Mouse (Mus musculus) adipocyte (in vitro differentiated cells): Measurements from ENCODE around the gene Atf7ip.
A peak's percentile ranks its signal among the peaks of the same experiment; 100 is the strongest.

Source experiments
- DNase-seq: peaks from one replicate; pipeline ENCODE4 v3.0.0-alpha.2; 2016; ENCODE audit warnings: low spot score

The Atf7ip gene

GRCm38 (mm10) chr6:136553767-136554569, 48.0 kb downstream of the Atf7ip start:
- DNase-seq: peak; percentile 60

GRCm38 (mm10) chr6:136554774-136555522, 49.0 kb downstream of the Atf7ip start:
- DNase-seq: peak; percentile 87

- peak; percentile 71 for DNase-seq
Observed at GRCm38 (mm10) chr6:136555523-136555915, 49.6 kb downstream of the Atf7ip start.

DNA sequence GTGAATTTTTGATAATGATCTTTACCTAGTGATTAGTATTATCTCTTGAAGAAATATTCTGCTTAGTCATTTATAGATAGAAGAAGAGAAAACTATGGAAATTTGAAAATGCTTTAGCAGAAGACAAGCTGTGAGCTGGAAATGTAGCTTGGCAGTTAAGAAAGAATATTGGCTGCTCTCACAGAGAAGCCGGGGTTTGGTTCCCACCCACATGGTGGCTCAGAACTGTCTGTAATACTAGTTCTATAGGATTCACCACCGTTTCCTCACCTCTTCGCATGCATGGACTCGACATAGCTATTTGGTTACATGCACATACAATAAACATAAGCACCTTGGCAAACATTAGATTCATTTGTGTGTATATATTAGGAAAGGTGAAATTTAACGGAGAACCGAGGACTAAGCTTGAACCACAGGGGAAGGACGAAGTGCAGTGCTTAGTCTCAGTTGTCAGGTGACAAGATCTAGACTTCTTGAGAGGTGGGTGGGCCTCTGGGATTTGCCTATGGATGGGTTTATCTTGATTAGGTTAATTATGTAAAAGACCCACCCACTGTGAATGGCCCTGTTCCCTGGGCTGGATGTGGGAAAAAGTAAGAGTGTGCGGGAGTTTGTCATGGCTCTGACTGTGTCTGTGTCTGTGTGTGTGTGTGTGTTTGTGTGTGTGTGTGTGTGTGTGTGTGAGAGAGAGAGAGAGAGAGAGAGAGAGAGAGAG, 52.5 kb downstream of the Atf7ip start:
- DNase-seq: no peak

- no peak for DNase-seq
Observed at GRCm38 (mm10) chr6:136566002-136566401, 60.0 kb downstream of the Atf7ip start.

DNA sequence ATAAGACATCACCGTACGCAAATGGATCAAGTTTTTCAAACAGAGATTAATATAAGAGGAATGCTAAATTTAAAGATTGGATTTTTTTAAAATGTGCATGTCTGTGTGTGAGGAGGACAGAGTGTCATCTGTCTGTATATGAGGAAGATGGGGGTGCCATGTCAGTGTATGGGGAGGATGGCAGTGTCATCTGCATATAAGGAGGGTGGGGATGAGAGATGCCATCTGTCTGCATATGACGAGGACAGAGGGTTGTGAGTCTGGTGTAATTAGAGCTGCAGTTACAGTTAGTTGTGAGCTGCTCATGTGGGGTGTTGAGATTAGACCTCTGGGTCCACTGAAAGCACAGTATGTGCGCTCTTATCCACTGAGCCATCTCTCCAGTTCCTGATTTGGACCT, 84.8 kb downstream of the Atf7ip start:
- DNase-seq: no peak

GRCm38 (mm10) chr6:136594541-136594940, 88.6 kb downstream of the Atf7ip start:
- no peak for DNase-seq

DNA sequence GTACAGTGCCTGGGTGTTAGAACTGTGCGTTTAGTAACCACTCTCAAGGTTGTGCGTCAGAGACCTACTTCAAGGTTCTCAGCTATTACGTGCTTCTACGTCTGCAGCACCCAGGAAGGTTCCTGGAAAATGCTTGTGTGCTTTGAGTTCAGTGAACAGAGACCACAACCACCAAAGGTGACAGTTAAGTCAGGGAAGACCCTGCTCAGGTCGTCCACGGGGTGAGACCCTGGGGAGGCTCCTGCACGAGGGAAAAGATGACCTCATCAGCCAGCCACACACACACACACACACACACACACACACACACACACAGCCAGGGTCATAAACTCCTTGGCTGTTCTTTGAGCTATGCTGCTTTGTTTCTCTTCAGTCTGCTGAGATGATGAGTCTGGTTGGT, 96.6 kb downstream of the Atf7ip start:
- DNase-seq: no peak

GRCm38 (mm10) chr6:136611351-136612215, 105.6 kb downstream of the Atf7ip start:
- no peak for DNase-seq

DNA sequence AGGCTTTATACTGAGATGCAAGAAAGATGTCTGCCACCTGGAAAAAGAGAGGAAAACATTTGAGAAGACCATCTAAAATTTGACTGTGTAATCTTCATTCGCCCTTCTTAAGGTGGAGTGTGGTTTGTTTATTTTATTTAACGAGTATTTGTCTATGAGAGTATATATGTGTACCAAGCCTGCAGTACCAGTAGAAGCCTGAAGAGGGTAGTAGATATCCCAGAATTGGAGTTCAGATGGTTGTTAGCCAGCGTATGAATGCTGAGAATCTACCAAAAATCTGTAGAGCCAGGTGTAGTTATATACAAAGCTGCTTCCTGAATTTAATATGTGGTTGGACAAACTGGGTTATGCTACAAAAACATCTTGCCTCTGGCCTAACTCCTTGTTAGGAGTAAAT, 106.3 kb downstream of the Atf7ip start:
- DNase-seq: peak; percentile 8

DNA sequence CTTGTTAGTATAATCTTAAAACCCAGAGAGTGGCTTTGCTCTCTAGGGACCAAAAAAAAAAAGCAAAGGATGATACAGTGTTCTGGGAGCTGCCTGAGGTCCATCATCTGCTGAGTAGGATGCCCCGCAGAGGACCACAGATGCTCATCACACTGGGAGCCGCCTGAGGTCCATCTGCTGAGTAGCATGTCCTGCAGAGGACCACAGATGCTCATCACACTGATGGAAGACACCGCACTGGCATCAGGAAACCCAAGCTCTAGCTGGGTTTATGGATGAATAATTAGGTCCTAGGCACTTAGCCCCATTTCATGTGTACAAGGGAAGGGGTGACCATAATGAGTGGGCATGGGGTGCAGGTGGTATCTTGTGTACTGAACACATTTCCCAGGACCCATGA, 108.2 kb downstream of the Atf7ip start:
- DNase-seq: no peak

GRCm38 (mm10) chr6:136620361-136621139, 114.6 kb downstream of the Atf7ip start:
- DNase-seq: peak; percentile 97

DNA sequence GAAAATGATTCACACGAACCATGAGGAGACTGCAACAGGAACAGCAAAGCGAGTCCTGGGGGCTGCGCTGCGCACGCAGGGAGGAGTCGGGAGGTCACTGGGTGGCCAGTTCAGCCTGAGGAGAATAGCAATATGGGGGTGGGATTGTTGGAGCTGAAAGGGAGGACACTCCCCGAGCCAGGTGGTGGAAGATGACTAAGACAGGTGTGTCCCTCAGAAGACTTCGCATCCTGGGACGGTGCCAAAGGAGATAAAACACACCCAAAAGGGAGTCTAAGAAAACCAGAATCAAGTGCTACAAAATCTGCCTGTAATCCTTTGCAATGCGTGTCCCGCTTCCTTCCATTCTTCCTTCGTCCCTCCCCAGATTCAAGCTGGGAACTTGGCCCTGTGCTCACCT, 119.5 kb downstream of the Atf7ip start:
- DNase-seq: no peak

- DNase-seq: no peak
Observed at GRCm38 (mm10) chr6:136629639-136630038, 123.7 kb downstream of the Atf7ip start.

DNA sequence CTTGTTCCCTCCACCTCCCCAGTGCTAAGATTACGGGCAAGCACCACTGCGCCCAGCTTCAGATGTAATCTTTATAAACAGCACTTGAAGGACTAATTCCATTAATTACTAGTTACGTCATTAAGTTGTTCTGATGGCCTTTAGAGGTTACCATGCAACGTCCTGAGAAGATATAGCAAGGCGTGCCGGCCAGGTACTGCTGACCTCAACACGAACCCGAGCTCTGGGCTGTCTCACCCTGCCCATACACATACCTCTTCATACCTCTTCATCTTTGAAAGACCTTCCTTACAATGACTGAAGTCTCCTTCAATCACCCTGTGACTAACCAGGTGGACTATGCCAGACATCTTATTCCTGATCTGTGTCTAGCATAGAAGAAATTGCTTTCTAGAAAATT, 125.6 kb downstream of the Atf7ip start:
- no peak for DNase-seq

GRCm38 (mm10) chr6:136631945-136632534, 126.1 kb downstream of the Atf7ip start:
- no peak for DNase-seq

GRCm38 (mm10) chr6:136633154-136633553, 127.2 kb downstream of the Atf7ip start:
- no peak for DNase-seq

- DNase-seq: no peak
Observed at GRCm38 (mm10) chr6:136633719-136634118, 127.8 kb downstream of the Atf7ip start.

- no peak for DNase-seq
Observed at GRCm38 (mm10) chr6:136634982-136635381, 129.0 kb downstream of the Atf7ip start.

DNA sequence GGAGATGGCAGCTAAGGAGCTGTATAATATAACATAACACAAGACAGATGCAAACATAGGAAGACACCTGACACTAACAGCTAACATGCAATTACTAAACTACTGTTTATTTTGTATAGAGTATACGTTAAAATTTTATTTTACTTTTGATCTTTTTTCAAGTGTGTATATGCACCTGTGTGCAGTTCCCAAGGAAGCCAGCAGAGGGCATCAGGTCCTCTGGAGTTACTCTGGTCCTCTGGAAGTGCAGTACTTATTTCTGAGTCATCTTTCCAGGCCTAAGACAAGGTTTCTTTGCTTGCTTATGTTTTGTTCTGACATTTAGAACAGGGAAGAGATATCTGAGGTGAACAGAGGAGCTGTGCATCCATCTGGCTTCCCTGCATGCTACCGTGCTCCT, 138.2 kb downstream of the Atf7ip start:
- DNase-seq: no peak

DNA sequence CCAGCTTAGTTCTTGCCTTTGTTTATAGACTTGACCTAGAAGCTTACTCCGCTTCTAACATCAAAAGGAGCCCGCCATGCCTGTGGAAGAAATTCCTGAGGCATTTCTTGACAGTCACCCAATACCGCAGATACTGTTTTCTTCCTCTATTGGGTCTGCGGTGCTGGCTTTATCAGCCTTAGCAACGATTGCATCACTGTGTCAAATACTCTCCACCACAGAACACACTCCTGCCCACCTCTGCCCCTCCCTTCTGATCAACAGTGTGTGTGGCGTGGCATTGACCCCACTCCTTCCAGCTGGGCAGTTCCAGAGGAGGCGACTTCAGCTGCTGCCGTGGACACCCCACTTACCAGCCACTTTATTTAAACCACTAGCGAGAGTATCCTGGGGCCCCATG, 139.8 kb downstream of the Atf7ip start:
- no peak for DNase-seq
